Mouse (Mus musculus): ENCODE results near the gene Trim59.
"Not testable (repeated sequence)": the region's sequence is repeated elsewhere in the genome, so short reads cannot be mapped to it uniquely, and the experiment has no call there.

Trim59 gene

GRCm38 (mm10) chr3:69044645-69045399, at the start of gene Trim59:
Trim59 (minus strand) TSS chr3:69044755.
- peak; percentile 80 for DNase-seq

DNA sequence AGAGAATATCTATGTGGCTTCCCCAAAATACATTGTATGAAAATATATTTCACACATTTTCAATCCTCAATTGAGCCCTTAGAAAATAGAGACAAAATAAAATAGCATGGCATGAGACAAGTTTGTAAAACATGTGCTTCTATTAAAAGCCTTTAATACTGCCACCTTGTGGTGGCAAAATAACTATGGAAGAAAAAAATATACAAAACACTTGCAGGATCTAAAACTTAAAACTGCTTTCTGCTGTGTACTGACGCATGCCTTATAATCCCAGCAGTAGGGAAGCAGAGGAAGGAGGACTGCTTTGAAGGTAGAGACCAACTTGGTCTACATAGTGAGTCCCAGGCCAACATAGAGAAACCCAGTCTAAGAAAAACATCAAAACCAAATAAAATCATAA, 19.4 kb upstream of the Trim59 start:
- no peak for DNase-seq

GRCm38 (mm10) chr3:69062764-69063163, 18.2 kb upstream of the Trim59 start:
- DNase-seq, result no peak

DNA sequence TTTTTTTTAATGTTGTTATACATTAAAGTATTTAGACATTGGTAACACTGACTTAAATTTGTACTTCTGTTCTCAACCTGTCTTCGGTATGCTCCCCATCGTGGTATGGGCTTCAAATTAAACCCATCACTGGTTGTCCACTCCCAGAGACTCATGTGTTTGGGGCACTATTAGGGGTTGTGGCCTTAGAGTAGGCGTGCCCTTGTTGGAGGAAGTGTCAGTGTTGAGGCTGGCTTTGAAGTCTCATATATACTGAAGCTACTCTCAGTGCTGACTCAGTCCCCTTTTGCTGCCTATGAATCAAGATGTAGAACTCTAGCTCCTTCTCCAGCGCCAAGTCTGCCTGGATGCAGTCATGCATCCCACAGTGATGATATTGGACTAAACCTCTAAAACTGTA, 16.1 kb upstream of the Trim59 start:
- no peak for DNase-seq

GRCm38 (mm10) chr3:69055871-69056270, 11.3 kb upstream of the Trim59 start:
- no peak for DNase-seq

DNA sequence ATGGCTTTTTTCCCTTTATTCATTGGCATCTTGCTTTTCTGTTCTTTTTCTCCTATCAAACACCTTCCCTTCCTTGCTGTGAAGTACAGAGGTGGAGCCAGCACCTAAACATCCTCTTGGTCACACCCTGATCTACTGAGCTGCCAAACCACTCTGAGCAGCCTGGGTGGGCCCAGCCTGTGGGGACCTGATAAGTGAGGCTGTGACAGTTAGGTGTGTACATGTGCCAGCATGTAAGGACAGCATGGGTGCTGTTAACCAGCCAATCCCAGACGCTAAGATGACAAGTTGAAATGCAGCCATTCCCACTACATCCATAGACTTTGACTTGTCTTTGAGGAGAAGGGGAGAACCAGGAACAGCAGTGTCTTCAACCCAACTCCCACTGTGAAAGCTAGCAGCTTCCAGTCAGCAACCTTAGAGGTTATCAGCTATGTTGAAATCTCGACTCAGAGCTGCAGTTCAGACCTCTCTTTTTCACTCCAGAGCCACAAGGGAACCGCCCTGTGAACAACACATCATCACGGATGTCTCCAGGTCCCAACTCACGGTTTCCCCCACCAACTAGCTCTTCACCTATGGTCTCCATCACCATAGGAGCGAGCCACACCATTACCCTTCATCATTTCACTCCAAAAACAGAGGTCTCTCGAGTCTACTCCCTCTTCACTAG, 10.3 kb upstream of the Trim59 start:
- DNase-seq, result no peak

DNA sequence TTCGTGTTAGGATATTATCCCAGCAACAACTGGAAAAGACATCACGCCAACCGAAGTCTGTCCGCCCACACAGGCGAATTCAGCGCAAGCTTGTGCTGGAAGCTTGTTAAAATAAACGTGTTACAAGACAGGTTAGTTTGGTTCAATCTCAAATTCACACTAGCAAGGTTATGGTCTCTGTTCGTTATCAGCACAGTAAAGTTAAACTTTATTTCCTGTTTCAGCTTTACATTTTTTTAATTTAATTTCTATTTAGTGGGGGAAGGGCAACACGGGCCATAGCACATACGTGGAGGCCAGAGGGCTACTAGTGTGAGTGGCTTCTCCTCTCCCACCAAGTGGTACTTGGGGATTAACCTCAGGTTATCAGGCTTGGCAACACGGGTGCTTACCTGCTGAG, 7.3 kb upstream of the Trim59 start:
- DNase-seq, result no peak

DNA sequence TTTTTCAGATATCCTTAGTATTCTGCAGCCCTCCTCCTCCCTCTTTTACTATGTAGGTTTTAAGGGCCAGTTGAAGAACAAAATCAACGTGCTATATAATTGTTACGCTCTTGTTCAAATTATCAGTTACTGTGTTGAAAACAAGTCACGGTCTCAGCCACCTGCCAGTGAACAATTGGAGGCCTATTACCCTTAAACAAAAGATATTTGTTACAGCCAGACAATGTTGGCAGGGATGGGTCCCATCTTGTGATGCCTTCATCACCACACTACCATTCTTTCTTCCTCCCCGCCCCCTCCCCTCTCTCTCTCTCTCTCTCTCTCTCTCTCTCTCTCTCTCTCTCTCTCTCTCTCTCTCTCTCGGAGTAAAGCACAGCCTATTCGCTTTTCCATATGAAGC, 4.5 kb upstream of the Trim59 start:
- no peak for DNase-seq

DNA sequence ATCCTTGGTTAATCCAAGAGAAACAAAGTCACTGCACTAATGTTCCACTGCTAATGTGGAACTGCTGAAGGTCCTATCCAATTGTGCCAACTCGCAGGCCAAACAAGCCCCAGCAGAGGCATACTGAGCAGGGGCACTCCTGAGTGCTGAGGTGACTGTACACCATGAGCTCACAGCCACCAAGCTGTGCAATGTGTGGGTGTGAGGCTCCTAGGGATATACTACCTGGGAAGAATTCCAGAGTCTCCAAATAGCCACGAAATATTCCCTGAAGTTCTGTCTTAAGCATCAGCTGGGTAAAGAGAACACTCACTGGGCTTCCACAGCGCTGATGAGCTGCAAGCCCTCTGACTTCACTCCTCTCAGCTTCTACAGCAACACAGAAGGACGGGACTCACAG, 3.1 kb upstream of the Trim59 start:
- DNase-seq, result no peak

DNA sequence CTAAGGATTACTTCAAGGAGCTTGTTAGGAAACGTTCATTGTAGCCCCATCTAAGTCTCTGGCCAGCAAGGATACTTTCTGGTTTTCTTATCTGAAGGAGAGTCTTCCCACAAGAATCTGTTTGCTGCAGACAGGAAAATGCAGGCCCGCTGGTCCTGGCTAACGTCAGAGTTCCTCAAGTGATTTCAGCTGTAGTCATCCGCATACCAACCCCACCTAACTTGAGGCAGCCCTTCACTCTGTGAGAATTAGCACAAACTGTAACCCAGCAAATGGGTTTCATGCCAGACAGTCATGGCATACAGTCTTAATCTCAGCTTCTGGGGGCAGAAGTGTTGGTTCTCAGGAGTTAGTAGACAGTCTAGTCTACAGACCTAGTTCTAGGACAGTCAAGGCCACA, 2.0 kb upstream of the Trim59 start:
- no peak for DNase-seq

GRCm38 (mm10) chr3:69045750-69046149, 1.2 kb upstream of the Trim59 start:
- DNase-seq, result no peak

- no peak for DNase-seq
Measured at GRCm38 (mm10) chr3:69045400-69045703, 797 bp upstream of the Trim59 start.

DNA sequence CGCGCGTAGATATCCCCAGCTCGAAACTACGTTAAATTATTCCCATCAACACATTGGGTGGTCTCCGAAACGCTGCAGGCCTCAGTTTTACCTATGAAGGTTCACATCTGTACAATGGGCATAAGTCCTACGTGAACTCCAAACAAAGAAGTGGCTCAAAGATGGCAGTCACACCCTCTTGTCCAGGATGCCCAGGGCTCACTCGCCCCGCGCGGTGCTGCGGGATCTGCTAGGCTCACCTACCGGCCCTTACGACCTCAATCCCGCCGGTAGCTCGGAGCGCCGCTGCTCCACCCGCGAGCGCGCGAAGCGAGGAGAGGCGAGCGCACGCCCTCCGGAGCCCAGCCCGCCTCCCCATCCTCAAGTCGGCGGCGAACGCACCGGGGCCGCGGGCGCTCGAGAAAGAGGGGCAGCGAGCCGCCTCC, 376 bp downstream of the Trim59 start:
- no peak for DNase-seq

GRCm38 (mm10) chr3:69041298-69041697, 3.3 kb downstream of the Trim59 start:
- no peak for DNase-seq

GRCm38 (mm10) chr3:69040105-69040504, 4.5 kb downstream of the Trim59 start:
- no peak for DNase-seq

DNA sequence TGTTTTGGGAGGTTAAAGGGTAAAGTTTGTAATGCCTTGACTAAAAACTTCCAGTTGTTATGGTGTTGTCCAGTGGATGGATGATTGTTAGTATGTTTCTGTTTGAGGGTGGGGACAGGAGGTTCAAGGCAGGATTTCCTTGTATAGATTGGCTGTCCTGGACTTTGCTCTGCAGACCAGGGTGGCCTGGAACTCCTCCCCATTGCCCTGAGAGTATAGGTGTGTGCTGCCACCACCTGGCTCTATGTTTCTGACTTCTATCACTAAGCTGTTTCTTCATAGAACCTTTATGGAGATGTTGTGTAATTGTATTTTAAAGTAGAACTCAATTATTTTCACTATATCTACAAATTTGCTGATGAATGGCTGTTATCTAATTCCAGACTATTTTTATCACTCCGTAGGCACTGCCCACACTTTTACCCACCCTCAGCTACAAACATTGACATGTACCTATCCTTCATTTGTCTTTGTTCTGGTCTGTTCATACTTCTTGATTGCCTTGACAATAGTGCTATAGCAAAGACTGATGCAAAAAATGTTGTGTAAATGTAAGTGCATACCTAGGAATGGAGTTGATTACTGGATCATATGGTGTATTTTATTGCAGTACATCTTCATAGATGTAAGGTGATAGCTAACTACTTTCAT, 18.3 kb downstream of the Trim59 start:
- DNase-seq, result no peak

DNA sequence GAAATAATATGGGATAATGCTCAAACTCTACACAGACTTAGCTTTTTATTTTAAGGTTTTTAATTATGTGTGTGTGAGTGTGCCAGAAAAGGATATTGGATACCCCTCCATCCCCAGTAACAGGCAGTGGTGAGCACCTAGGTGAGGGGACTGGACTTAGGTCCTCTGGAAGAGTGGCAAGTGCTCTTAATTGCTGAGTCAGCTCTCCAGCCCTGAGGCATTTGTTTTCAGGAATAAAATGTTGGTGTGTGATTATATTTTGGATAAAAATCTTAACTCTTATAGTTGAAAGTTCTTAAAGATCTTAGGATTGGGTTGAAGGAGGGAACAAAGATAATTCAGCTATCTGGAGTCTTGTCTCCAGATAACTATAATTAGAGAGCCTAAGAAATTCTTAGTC, 23.8 kb downstream of the Trim59 start:
- DNase-seq, result no peak

DNA sequence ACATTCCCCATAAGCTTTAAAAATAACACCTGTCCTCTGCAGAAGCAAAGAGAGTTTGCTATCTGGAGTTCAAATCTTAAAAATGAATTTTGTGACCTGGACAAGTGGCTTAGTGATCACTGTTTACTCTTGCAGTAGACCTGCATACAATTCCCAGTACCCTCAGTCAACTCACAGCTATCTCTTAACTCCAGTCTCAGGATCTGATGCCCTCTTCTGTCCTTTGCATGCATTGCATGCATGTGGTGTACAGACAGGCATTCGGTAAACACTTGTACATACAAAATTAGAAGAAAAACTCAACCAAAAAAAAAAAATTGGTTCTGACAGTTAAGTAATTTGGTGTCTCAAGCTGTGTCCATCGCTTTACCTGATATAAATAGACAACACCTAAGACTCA, 24.3 kb downstream of the Trim59 start:
- DNase-seq, result no peak

- DNase-seq, result not testable (repeated sequence)
Measured at GRCm38 (mm10) chr3:69018635-69019034, 25.9 kb downstream of the Trim59 start.

DNA sequence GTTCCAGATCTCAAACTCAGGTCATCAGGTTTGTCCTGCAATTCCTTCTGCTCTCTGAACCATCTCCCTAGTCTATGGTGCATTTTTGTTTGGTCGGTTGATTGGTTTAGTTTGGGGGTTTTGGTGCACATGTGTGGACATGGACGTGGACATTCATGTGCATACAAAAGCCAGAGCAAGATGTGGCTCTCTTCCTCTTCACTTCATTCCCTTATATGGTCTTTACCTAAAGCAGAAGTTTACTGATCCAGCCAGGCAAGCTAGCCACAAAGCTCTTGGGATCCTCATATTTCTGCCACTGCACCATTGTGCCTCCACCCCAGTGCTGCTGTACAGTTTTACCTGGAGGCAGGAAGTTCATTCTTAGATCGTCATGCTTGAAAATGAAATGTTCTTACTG, 27.4 kb downstream of the Trim59 start:
- no peak for DNase-seq

- DNase-seq, result no peak
Measured at GRCm38 (mm10) chr3:69008873-69009272, 35.7 kb downstream of the Trim59 start.

GRCm38 (mm10) chr3:69006246-69006760, 38.3 kb downstream of the Trim59 start:
- no peak for DNase-seq

- peak; percentile 24 for DNase-seq
Measured at GRCm38 (mm10) chr3:69005338-69006245, 39.0 kb downstream of the Trim59 start.

Measured in right cerebral cortex, postnatal 14 days (tissue).